Mouse (Mus musculus) megakaryocyte progenitor cell, adult 5-6 weeks (primary cell): ENCODE results near the gene Gm17469. TPM values are rescaled to one million over a fixed set of nuclear protein-coding genes. Genes with fewer than 3 reads are reported as not detected.
"Not testable (repeated sequence)": the region's sequence is repeated elsewhere in the genome, so short reads cannot be mapped to it uniquely, and the experiment has no call there.

Experiments
- ATAC-seq: replicated peaks from 2 replicates; pipeline ENCODE4 v1.8.0; 2016; ENCODE audit warnings: mild to moderate bottlenecking, moderate TSS enrichment, inconsistent platforms; ENCODE audit not compliant: poor library complexity
- total RNA-seq, 2 experiments: library from RNA; stranded (forward) in 1 of 2; stranded (reverse) in 1 of 2; fragments of 157-497, 149-512 nt in 1 of 2; fragments of 200-1000 nt in 1 of 2; gene quantifications; 2 replicates each; pipeline versions ENCODE4 v1.2.3 to v1.2.4; 2015 to 2017

Gene Gm17469
- total RNA-seq (2015): not detected in 2 replicates
- not detected in 2 replicates for total RNA-seq (2017)

DNA sequence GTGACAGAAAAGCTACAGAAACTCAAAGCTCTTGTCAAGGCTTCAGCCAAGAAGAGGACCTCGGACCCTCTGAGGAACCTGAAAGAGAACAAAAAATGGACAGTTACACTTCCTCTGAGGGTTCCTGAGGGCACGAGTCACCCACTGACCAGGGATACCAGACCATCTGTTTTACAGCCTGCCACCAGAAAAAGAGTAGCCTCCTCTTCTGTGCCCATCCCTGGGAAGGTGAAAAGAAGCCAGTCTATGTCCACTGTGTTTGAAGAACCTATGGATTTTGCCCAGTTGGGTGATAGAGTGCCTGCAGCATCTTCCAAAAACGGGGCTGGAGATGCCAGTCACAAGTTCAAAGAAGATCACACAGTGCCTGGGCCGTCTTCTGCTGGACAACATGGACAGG is at the start of gene Gm17469:
TSS of gene Gm17469 (plus strand) at position 301 of the 400 bp plus-strand sequence.
- not testable (repeated sequence) for ATAC-seq

Other genes starting within 250 kb of the Gm17469 start
- gene Gm17584, start 129.3 kb upstream of the Gm17469 start, total RNA-seq (2015): not detected in 2 replicates
- gene Gm17584, start 129.3 kb upstream of the Gm17469 start, total RNA-seq (2017): not detected in 2 replicates